Mouse (Mus musculus): ENCODE data around the gene Olfr701.

Olfr701 gene

GRCm38 (mm10) chr7:106813829-106814228 is at the start of gene Olfr701:
Gene Olfr701 (plus strand): TSS chr7:106814129.
- no peak for DNase-seq (ENCODE audit: low spot score)

- DNase-seq (ENCODE audit: low spot score) = no peak
These were observed 25.6 kb upstream of the Olfr701 start for GRCm38 (mm10) chr7:106788330-106788729.

- DNase-seq (ENCODE audit: low spot score) = no peak
These were observed 20.8 kb upstream of the Olfr701 start, which contains the start of gene Olfr699 for GRCm38 (mm10) chr7:106793098-106793497. Gene Olfr699 (minus strand): TSS chr7:106793198.

GRCm38 (mm10) chr7:106808734-106809133 is 5.2 kb upstream of the Olfr701 start, which contains the start of gene Olfr700:
Gene Olfr700 (minus strand): TSS chr7:106808834.
- no peak for DNase-seq (ENCODE audit: low spot score)

GRCm38 (mm10) chr7:106815775-106816174 is 1.8 kb downstream of the Olfr701 start:
- DNase-seq (ENCODE audit: low spot score) = no peak

GRCm38 (mm10) chr7:106818414-106818813 is 4.5 kb downstream of the Olfr701 start:
- no peak for DNase-seq (ENCODE audit: low spot score)

GRCm38 (mm10) chr7:106833793-106834192 is 19.9 kb downstream of the Olfr701 start, which contains the start of gene Olfr702:
Gene Olfr702 (minus strand): TSS chr7:106833893.
- DNase-seq (ENCODE audit: low spot score) = no peak

- DNase-seq (ENCODE audit: low spot score) = no peak
These were observed 29.1 kb downstream of the Olfr701 start, which contains the start of gene Olfr703 for GRCm38 (mm10) chr7:106843060-106843459. Gene Olfr703 (plus strand): TSS chr7:106843360.

GRCm38 (mm10) chr7:106862885-106863284 is 49.0 kb downstream of the Olfr701 start, which contains the start of gene Olfr704:
Gene Olfr704 (plus strand): TSS chr7:106863185.
- no peak for DNase-seq (ENCODE audit: low spot score)
